Mouse (Mus musculus): Measurements from ENCODE around the gene Vps53.
"Not testable (repeated sequence)": the region's sequence is repeated elsewhere in the genome, so short reads cannot be mapped to it uniquely, and the experiment has no call there.

Gene Vps53

DNA sequence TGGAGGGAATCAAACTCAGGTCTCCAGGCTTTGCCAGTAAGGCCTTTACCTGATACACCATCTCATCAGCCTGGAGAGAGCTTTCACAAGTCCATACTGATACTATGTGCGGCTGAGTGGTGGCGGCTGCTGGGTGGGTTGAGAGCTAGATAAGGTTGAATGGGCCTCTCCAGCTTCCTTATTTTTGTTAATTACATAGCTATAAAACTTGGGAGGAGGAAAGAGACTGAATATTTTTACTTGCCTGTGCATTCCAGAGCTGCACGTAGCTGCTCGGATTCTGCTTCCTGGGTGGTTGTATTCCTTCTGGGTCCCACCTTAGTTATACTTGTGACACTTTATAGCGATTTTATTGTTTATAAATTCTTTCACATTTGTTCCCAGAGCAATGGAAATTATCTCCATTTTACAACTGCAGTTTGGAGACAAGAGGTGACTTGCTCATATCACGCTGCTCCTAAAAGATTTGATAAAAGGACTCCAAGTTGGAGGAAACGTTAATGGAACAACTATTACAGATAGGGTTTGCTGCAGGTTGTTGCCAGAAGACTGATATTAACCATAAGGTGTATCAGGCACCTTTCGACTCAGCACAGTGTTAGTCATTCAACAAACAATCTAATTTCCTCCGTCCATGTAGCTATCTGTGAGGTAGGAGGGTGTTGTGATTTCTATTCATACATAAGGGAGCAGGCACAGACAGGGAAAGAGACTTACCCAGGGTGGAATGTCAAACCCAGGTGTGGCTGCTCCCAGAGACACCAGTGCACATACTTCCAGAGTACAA lies 168.4 kb downstream of the Vps53 start:
- no peak for DNase-seq (ENCODE audit: low read depth)

DNA sequence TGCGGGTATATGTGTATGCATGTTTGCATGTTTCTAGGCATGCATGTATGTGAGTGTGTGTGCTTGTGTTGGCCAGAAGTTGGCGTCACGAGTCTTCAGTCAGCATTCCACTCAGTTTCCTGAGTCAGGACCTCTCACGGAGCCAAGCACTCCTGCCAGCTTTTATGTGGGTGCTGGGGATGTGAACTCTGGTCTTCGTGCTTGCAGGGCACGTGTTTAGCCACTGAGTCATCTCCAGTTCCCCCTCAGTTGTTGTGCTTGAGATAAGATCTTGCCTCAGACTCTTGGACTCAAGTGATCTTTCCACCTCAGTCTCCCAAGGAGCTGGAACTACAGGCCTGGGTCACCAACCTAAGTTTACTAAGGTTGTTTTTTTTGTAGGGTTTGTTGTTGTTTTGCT lies 170.3 kb downstream of the Vps53 start:
- no peak for DNase-seq (ENCODE audit: low read depth)

DNA sequence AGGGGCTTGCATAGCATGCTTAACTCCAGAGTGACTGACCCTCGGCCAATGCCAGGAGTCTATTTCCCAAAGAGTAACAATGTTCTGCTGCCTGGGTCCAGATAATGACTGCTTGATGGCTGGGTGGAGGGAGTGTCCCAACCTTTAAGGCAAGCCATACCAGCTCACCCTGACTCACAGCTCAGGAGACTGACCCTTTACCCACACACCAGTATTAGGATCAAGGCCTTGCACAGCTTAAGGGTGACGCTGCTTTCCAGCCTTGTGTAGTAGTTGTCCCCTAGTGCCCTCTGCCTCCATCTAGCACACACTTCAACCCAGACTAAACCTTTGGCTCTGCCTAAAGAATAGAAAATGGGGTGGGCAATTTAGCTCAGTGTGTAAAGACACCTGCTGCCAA lies 171.3 kb downstream of the Vps53 start:
- DNase-seq (ENCODE audit: low read depth), result no peak

DNA sequence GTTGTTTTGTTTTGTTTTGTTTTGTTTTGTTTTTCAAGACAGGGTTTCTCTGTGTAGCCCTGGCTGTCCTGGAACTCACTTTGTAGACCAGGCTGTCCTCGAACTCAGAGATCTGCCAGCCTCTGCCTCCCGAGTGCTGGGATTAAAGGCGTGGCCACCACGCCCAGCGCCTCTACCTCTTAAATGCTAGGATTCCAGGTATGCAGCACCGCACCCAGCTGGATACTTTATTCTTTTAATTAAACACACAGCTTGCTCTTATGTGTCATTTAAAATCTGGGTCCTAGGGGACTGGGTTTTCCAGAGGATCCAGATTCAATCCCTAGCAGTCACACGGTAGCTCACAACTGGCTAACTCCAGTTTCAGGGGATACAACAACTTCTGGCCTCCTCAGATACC lies 175.2 kb downstream of the Vps53 start:
- not testable (repeated sequence) for DNase-seq (ENCODE audit: low read depth)

DNA sequence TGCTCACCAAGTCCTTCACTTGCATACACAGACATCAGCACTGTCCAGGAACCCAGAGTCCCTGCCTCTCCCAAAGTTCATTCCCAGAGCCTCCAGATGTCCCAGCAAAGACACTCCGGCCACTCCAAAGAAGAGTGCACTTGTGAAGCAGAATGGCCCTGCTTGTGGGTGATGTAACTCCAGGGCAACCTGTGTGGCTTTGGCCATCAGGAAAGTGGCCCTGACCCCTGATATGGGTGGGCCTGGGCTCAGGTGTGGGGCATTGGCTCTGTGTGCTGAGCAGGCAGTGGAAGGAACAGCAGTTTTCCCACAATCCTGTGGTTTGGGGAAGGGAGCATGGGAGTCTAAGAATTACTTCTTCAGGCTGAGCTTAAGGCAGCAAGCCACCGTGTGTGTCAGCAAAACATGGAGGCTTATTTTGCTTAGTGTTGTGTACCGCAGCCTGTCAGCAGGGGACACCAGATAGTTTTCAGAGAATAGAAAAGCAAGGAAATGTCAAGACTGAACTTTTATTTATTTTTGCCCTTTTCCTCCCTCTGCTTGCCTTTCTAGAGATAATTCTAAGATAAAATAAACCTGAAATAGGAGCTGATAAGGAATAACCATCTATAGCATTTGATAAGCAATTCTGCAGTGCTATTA lies 178.1 kb downstream of the Vps53 start:
- no peak for DNase-seq (ENCODE audit: low read depth)

DNA sequence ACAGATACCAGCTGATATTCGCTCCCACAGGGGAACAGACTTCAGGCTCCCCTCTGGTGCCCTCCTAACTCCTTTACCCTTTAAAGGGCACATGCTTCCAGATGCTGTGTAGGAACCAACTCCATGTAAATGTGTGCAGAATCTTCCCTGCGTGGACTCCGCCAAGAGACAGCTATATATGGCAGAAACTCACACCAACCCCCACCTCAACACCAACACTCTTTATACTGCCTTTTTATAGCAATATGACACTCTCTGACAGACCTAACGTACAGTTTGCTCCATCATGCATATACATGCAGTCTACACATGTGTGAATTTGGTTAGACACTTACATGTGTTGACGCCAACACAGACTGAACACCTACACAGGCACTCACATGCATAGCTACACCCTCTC lies 178.7 kb downstream of the Vps53 start:
- no peak for DNase-seq (ENCODE audit: low read depth)

DNA sequence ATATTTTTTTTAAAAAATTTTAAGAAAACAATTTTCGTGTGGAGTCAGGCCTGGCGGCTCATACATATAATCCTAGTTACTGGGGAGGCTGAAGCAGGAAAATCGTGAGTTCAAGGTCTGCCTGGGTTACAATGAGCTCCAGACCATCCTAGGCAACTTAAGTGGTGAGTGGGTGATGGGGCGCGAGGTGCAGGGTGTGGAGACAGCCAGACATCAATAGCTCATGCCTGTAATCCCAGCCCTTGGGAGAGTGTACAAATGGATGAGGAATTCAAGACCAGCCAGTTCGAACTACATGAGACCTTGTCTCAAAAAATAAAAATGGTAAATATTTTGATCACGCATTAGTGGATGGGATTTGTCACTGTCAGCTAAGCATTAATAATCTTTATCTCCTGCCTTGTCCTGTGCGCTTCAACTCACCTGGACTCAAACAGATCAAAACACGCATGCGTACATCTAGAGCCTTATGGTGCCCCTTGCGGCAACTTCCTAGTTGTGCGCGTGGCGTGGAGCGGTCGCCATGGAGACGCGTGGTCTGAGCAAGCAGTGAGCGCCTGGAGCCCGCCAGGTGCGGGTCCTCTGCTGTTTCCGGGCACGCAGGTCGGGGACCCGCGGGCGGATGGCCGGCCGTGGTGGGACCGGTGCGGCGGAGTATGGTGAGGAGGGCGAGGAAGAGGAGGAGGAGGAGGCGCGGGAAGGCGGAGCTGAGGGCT lies 179.8 kb downstream of the Vps53 start, which contains the start of gene 1700016K19Rik:
1700016K19Rik (plus strand) TSS at position 473 of the 716 bp plus-strand sequence.
- peak; percentile 20 for DNase-seq (ENCODE audit: low read depth)

Data from c-Kit-positive CD71-positive TER-119-negative erythroid progenitor cells, embryonic 14.5 days (primary cell).